Mouse (Mus musculus) ovary, postnatal 36 days (tissue): ENCODE data around the gene Parp9.
"Not testable (repeated sequence)": the region's sequence is repeated elsewhere in the genome, so short reads cannot be mapped to it uniquely, and the experiment has no call there.

Experiments
- DNase-seq: peaks from one replicate; pipeline ENCODE4 v3.0.0; 2022; ENCODE audit warnings: low spot score, mixed read lengths

The Parp9 gene

DNA sequence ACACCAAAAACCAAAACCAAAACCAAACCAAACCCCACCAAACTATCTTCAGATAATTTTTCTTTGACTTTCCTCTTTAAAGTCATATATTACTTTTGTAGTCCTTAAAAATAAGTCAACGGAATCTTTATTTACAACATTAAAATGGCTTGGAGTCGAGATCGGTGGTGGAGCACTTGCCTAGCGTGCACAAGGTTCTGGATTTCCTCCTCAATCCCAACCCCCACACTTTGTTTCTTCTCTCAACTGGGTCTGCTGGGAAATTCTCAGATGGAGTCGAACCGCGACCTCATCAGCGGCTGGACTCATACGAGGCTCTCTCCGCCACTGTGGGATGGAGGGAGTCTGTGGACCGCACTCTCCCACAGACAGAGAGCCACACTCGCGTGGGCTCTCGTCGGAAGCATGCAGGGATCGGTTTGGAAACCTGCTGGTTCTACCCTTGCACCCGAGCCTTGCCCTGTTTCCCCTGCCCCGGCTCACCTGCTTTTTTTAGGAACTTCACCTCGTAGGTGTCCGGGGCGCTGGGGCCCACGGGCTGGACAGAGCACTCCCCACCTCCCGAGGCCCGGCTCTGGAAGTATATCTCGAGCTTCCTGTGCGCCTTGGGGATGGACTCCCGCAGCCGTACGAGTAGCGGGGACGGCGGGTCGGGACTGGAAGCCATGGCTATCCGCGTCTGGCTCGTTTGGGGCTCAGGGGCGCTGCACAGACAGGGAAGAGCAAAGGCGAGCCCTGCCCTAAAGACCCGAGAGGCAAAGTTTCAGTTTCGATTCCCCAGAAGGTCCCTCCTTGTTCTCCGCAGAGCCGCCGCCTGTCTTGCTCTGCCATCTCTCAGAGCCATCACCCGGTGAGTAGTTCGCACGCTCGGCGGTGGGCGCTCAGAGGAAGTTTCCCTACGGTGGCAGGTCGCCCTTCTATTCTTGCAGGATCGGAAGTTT, at the start of gene Parp9, which contains the start of gene Dtx3l:
Gene Parp9, plus strand, starts transcription at position 260 of the 941 bp plus-strand sequence.
Gene Dtx3l, minus strand, starts transcription at position 941 of the 941 bp plus-strand sequence.
- DNase-seq: peak; percentile 64

DNA sequence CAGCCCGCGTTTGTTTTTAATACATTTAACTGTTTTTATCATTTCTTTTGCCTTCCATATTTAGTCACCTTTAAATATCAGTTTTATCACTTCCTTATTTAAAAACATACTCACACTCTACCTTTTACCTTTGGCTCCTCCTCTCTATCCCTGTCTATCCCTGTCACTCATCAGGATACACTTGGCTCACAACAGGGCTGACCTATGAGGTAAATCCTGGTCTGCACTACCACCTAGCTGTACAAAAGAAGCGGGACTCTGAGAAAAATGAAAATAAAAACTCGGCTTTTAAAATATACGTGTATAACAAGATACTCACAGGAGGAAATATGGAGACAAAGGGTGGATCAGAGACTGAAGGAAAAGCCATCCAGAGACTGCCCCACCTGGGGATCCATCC, 49.4 kb upstream of the Parp9 start:
- DNase-seq: no peak

DNA sequence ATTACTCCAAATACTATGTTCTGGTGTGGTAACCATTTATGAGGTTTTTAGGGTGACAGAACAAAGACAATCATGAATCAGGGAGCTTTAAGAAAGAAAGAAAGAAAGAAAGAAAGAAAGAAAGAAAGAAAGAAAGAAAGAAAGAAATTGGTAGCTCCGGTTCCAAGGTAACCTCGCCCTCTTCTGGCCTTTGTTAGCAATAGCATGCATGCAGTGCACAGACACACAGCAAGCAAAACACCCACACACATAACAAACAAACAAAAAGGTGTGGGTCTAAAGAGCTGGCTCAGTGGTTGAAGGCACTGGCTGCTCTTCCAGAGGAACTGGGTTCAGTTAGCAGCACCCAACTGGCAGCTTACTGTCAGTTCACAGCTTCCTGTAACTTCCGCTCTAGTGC, 47.6 kb upstream of the Parp9 start:
- DNase-seq: no peak

DNA sequence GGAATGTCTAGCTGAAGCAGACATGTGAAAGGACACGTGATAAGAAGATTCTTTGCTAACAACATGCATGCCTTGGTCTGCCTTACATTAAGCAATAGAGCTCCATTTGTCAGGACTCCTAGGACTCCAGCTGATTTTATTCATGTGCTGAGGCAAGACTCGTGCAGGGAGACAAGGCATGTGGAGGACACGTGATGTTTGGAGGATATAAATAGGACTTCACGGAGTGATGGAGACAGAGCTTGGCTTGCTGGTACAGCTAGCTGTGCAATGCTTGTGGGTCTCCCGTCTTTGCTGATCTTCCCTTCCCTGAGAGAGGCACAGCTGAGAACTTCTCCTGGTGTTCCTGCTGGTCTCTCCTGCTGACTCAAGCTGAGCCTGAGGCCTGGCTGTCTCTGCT, 46.7 kb upstream of the Parp9 start:
- DNase-seq: not testable (repeated sequence)

DNA sequence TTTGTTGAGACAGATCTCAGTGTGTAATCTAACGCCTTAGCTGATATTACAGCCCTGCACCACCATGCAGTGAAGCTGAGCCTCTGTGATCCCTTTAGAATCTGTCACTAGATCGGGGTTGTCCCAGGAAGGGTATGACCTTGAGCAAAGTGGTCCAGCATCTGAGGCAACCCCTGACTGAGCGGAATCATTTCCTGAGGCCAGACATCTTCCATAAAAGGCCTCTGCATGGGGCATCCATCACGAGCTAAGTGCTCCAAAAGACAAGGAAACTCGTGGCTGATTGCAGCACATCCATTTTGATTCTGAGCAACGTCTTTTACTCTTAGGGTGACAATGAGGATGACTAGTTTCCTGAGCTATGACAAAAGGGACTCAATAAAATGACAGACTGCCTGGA, 43.3 kb upstream of the Parp9 start:
- DNase-seq: no peak

DNA sequence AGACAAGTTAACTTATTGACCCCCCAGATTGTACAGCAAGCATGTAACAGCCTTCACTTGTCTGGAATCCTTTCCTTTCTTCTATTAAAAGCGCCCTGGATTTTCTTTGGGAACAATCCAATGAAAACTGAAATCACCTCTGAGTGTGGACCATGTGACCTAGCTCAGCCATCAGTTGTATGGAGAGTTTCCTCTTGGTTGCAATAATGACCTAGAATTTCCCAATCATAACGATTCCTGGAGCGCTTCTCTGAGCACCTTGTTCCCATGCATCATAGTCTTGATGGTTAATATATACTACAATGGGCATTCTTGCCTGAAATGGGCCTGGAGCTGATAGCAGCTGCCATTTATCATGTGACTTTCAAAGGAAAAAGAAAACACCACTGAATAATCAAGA, 37.7 kb upstream of the Parp9 start:
- no peak for DNase-seq

DNA sequence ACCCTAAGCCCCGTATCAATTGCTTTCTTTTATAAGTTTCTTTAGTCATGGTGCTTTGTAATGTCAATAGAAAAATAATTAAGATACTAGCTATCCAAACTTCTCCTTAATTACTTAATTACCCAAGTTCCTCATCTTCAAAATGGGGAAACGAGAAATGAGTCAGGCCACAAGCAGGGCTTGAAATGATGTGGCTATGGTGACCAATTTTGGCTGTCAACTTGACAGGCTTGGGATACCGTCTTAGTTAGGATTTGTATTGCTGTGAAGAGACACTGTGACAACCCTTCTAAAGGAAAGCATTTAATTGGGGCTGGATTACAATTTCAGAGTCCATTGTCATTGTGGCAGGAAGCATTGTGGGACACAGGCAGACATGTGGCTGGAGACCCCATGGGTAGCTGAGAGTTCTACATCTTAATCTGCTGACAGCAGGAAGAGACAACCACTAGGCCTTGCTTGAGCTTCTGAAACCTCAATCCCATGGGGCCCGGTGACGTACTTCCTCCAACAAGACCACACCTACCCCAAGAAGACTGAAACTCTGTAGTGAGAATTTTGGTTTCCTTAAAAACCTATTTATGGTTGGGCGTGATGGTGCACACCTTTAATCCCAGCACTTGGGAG, 35.1 kb upstream of the Parp9 start:
- no peak for DNase-seq

DNA sequence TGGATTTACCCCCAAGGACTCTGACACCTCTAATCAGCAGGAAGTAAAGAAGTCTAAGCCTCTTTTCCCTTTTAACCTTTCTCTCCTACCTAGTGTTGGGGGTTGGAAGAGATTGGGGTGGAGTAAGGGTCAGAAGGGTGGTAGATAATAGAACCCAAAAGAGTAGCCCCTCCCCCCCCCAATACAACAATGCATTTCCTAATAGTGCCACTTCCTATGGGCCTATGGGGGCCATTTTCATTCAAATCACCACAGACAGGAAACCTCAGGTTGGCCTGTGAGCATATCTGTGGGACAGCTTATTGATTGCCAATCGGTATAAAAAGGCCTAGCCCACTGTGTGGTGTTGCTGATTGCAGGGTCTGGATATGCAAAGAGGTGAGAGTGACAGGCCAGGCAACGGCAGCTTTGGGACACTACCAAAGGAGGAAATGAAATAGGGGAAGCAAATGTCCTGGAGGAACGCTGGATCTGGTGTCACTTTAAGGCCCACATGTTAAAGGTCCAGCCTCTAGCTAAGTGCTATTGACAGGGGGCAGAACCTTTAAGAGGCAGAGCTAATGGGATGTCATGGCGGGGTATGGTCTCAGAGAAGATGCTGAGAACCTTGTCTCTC, 34.0 kb upstream of the Parp9 start:
- no peak for DNase-seq

DNA sequence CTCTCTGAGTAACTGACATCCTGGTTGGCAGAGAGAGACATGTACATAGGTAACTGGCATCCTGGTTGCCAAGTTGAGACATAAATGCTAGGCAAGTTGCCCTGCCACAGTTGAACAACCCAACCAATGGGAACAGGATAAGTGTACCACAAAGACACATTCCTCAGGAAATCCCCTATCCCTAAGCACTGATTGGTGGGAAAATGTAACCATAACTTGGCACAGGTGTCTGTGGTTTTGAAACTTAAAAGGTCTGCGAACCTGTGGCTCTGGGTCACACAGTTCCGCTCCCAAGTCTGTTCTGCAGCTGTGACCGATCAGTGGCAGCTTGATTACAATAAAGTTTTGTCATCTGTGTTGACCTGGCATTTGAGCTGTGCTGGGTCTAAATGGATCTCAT, 32.9 kb upstream of the Parp9 start:
- DNase-seq: no peak

DNA sequence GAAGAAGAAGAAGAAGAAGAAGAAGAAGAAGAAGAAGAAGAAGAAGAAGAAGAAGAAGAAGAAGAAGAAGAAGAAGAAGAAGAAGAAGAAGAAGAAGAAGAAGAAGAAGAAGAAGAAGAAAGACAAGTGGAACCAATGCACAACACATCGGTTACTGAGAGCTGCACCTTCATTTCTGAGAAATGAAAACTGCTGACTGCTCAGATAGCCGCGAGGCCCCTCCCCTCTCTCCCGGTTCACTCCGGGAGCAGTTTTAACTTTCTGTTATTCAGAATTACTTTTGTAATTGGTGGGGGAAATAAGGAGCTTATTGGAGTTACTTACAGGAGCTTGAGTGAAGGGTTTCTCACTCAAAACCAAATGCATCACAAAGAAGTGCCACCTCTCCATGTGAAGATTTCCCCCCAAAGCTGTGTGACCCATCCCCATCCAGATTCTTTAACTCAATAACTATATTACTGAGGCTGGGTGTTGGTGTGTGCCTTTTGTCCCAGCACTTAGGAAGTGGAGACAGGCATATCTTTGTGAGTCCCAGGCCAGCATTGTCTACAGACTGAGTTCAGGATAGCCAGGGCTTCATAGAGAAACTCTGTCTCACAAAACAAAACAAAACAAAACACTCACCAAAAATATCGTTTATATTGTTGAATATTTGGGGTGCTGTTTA, 32.3 kb upstream of the Parp9 start:
- DNase-seq: no peak

DNA sequence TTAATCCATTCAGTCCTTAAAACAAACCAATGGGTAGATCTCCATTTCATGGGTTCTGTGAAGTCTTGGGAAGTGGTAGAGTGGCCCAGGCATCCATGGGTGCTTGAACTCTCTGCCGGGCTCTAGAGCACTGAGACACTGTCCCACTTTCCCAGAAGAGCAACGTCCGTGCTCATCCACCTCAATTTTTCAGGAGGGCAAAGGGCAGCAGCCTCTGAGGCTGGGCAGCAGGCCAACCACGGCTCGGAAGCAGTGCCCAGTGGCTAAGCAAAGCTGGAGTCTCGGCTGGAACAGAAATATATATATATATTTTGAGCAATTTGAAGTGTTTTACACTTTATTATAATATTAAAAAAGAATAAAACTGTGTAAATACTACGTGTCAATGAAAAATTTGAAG, 31.4 kb upstream of the Parp9 start:
- no peak for DNase-seq

DNA sequence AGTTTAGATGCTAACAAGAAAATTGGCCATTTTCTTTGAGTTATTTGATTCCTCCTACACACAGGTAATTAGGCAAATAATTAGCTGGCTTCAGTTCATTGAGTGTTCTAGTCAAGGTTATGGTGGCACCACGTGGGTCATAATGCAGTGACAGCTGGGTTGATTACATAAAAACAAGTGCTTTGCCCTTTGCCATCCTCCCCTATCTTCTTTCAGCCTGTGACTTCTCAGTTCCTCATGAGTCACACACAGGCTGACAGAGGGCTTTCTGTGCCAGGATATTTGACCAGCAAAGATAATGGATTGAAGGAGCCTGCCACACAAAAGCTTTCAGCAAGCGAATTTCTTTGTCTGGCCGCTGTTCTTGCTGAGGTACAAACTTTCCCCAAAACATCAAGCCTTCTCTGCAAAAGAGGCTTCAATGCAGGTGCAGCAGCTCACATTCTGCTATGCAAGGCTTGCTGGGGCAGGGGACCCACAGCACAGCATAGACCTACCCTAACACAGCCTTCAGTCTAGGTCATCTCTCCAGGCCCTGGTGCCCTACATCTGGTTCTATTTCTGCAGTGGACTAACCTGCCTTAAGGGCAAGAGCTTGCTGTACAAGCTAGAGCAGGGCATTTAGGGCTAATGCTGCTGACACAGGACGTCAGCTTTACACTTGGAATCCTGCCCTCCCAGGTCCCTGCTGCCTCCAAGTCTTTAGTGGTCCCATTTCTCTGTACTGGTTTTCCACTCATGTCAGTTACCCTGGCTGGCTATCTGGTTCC, 30.7 kb upstream of the Parp9 start:
- no peak for DNase-seq

DNA sequence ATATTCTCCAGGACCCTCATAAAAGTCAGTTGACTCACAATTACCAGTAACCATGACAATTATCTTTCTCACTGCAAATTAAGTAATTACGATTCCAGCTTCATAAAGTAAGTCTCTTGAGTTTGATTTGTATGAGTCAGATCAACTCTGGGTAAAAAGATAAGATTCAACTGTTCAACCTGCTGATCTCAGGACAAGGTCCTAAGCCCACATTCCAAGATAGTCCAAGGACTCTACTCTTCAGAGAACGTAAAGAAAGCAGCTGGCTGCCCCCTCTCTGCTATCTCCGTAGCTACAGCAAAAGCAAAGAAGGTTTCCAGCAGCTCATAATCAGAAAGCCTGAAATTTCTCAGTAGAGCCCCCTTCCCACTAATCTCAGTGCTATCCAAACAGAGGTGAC, 26.8 kb upstream of the Parp9 start:
- DNase-seq: no peak

DNA sequence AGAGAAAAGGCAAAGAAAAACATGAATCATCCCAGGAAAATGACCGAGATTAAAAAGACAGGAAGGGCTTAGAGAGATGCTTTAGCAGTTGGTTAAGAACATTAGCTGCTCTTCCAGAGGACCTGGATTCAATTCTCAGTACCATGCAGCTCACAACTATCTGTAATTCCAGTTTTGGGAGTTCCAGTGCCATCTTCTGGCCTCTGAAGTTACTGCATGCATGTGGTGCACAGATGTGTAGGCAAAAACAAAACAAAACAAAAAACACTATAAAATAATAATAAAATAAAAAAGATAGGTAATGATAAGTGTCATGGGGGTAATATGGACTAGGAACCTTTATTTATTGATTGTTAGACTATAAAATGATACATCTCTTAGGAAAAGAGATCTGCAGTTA, 24.7 kb upstream of the Parp9 start:
- no peak for DNase-seq

DNA sequence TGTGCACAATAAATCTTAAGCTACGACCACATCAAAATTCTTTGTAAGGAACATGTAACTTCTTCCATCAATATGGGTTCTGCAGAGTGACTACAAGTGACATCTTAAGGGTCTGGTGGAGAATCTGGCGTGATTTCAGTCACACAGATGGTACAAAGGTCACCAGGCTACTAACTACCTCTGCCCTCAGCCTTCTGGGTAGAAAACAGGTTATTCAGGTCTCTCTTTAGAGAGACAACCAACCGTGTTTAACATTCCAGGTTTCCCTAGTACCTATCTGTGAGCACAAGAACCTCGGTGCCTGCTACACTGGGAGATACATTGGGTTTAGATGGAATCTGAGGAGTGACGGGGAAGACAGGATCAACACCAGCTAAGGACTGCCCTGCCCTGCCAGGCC, 24.0 kb upstream of the Parp9 start:
- no peak for DNase-seq

DNA sequence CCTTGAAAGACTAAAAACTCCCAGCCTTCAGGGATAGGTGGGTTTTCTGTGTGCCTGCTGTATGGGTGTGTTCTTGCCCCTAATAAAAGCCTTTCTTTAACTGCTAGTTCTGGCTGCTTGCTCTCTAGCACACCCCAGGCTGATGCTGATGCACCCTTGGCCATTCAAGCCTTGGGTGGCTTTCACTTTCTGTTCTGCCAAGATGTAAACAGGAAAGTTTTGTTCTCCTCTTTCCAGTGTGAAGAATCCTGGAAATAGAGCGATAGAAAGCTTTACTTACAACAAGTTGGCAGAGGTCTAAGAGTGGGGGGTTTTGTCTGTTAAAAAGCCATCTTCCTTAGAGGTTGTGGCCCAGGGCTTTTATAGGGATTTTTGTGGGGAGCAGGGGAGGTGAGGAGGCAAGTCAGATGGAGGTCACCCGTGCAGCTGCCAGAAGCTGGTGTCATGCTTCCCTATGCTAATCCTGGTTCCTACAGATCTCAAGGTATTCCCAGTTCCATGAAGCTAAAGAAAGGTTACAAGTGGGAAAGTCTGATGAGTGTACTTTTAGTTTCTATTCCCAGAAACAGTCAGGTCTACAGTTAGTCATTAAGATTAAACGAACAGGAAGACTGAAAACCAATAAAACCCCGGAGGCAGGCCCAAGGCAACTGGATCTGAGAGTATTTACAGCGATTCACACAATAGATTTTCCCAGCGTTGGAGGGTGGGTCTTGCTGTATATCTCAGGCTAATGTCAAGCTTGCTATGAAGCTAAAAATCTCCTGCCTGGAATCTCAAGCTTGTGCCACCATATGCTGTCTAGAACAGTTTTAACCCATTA, 19.3 kb upstream of the Parp9 start:
- no peak for DNase-seq

DNA sequence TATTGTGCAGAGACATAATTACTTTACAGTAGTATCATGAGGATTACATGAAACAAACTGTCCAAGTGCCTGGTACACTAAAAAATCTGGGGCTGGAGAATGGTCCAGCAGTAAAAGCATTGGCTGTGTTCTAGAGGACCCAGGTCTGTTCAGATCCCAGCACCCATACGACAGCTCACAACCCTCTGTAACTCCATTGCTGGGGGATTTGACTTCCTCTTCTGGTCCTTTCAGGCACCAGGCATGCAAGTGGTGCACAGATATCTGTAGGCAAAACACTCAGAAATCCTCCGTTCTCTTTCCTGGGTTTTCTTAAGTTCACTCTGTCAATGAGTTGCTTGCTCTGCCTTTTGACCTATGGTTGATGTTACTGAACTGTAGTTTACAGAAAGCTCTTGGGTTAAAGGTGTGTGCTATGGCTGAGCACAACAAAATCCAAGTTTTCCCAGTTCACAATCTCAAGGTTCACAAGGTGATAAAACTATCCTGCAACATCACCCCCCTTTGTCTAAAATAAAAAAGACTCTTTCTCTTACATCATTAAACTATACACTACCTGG, 16.5 kb upstream of the Parp9 start:
- DNase-seq: no peak

DNA sequence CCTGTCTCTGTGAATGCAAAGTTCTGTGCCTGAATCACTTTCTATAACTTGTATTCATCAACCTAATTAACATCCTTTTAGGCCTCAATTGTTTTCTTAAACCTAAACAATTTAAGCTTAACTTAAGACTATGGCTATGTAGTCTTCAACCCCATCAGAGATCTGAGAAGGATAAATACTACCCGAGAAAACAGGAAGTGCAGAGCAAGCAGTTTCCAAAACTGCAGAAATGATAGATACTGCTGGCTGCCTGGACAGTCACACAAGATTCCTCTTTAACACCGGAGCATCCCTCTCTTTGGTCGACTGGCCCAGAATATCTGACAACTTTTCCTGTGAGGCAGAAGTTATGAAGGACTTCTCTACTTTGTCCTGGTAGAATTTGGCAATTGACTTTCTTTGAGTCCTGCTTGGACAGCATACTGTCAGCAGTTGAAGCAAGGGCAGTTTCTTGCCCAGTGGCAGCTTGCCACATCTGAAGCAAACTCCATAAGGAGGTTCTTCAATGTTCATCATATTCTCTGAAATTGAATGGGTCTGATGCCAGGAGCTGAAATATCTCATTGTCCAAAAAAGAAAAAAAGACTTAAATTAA, 15.9 kb upstream of the Parp9 start:
- DNase-seq: no peak

DNA sequence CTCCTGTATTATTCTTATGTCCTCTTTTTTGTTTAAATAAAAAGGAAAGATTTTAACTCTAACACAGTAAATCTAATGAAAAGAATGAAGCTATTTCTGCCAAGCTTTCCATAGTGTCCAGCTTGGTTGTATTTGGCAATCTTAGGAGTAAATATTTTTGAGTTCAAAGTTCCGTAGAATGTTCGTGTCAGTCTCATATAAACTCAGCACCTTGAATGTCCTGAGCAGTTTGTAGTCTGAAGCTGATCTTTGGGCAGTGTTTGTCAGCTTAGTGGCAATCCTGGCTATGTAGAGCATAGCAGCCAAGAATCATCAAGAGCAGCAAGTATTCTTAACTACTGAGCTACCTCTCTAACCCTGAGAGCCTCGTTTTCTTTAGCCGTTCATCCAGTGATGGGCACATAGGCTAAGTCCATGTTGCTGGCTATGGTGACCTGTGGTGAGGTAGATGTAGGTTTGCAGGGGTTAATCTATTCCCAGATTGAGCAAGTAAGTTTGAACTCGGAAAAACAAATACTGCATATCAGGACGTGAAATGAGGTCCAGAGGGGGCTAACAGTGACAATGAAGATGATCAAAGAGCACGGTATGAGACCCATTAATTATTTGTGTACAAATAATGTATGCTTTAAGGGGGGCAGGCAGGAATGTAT, 14.6 kb upstream of the Parp9 start:
- DNase-seq: no peak

DNA sequence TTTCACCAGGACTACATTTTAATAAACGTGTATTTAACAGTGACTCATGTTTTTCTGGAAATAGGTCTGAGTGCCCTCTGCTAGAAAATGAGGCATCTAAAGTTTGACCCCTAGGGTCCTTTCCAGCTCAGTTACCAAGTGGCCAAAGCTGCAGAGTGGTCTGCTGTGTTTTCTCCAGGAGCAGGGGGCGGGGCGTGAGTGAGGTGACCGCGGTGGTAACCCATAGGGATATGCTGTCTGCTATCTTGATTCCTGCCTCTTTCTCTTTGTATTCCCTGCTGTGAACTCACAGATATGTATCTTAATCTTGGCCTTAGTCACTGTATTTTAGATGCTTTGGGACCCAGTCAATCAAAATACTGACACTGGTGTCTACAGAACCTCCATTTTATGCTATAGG, 13.9 kb upstream of the Parp9 start:
- DNase-seq: no peak
